Mouse (Mus musculus) left cerebral cortex, adult 8-10 months (tissue): ENCODE data around the gene S100a14. TPM values are rescaled to one million over a fixed set of nuclear protein-coding genes. Genes with fewer than 3 reads are reported as not detected.
A peak's percentile ranks its signal among the peaks of the same experiment; 100 is the strongest.

Source experiments
- DNase-seq, 2 experiments: peaks; one replicate each; pipeline ENCODE4 v3.0.0; 2022; ENCODE audit warnings: low spot score in 2 of 2
- total RNA-seq, 4 experiments: library from RNA; stranded (reverse); gene quantifications; 2 replicates each; pipeline ENCODE4 v1.2.4; 2022

The S100a14 gene
- under 1 TPM in 1 of 4 experiments, not detected in 3; 0.63 TPM for total RNA-seq

GRCm38 (mm10) chr3:90526580-90526979 is at the start of gene S100a14:
Gene S100a14, plus strand, starts transcription at chr3:90526856.
- no peak for DNase-seq

GRCm38 (mm10) chr3:90486998-90487397 is 39.7 kb upstream of the S100a14 start:
- DNase-seq: no peak

- no peak for DNase-seq
Measured at GRCm38 (mm10) chr3:90488576-90488975, 38.1 kb upstream of the S100a14 start.

- peak; percentile 90 to 92 for DNase-seq
Measured at GRCm38 (mm10) chr3:90490696-90491256, 35.9 kb upstream of the S100a14 start, which contains the start of gene Snapin. Gene Snapin, minus strand, starts transcription at chr3:90491033.

- no peak for DNase-seq
Measured at GRCm38 (mm10) chr3:90491350-90491749, 35.3 kb upstream of the S100a14 start.

GRCm38 (mm10) chr3:90493831-90494540 is 32.7 kb upstream of the S100a14 start:
- no peak for DNase-seq

- no peak for DNase-seq
Measured at GRCm38 (mm10) chr3:90495850-90496525, 30.7 kb upstream of the S100a14 start.

GRCm38 (mm10) chr3:90497597-90497996 is 29.1 kb upstream of the S100a14 start:
- DNase-seq: no peak

- no peak for DNase-seq
Measured at GRCm38 (mm10) chr3:90503444-90503843, 23.2 kb upstream of the S100a14 start.

- DNase-seq: no peak
Measured at GRCm38 (mm10) chr3:90505216-90505615, 21.4 kb upstream of the S100a14 start.

- no peak for DNase-seq
Measured at GRCm38 (mm10) chr3:90506362-90506761, 20.3 kb upstream of the S100a14 start.

GRCm38 (mm10) chr3:90508287-90508949 is 18.2 kb upstream of the S100a14 start:
- DNase-seq: no peak

- peak; percentile 98 to 99 for DNase-seq
Measured at GRCm38 (mm10) chr3:90508950-90509746, 17.5 kb upstream of the S100a14 start, which contains the start of gene Chtop. Gene Chtop, minus strand, starts transcription at chr3:90509498.

- DNase-seq: no peak
Measured at GRCm38 (mm10) chr3:90509747-90510123, 16.9 kb upstream of the S100a14 start.

- DNase-seq: no peak
Measured at GRCm38 (mm10) chr3:90512276-90512675, 14.4 kb upstream of the S100a14 start.

GRCm38 (mm10) chr3:90512948-90513642 is 13.6 kb upstream of the S100a14 start:
- no peak for DNase-seq

GRCm38 (mm10) chr3:90513796-90514590 is 12.7 kb upstream of the S100a14 start, which contains the start of the genes S100a1 and S100a13:
Gene S100a1, minus strand, starts transcription at chr3:90514392.
Gene S100a13, plus strand, starts transcription at chr3:90514435.
- peak in 1 of 2 experiments; percentile 36 for DNase-seq

- DNase-seq: no peak
Measured at GRCm38 (mm10) chr3:90514691-90515090, 12.0 kb upstream of the S100a14 start.

- DNase-seq: no peak
Measured at GRCm38 (mm10) chr3:90515242-90515641, 11.4 kb upstream of the S100a14 start.
